12 mouse cellular contexts compared by ENCODE assay signal in the genomic region with DNA sequence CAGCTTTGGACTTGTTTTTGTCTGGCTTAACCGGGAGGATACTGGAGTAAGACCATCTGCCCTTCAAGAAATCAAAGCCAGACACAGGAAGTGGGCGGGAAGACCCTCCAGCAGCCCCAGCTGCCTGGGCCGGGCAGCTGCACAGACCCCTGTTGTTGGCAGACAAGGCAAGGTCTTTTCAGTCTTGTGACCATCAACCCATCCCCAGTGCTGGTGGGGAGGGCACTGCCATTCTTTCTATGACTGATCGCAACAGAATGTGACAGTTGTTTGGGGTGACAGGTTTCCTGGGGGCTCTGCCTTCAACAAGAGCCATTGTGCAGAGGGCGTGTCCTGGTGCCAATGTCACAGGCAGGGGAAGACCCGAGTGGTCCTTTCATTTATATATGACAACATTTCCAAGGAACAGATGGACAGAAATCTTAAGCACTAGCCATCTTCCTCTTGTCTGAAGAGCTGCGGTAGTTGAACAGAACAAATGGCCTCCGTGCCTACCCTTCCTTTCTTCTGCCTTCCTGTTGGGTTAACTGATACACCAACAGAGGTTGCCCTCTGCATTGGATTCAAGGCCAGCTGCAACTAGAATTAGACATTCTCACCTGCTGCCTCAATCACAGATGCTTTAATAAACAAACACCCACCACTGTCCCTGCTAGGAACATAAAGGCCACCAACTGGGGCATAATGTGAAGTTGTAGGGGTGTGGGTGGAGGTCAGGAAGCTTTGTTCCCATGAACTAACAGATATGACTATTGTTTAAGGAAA.
DNase-seq lines count a peak whose midpoint lies in the region; ATAC-seq and TF ChIP-seq lines count a peak whose summit lies in the region.
"Had no signal": no experiment of that assay in that cellular context is flagged by ENCODE, and none has a peak within 500 bp of the region (broad histone marks: within the 10 kb centered on the region; RNA-seq: fewer than 3 reads in every experiment).

No protein-coding gene starts in this region.

- TF ChIP-seq CTCF in intestine, postnatal 0 days (IDR thresholded peaks at IDR 0.05; ENCODE audit: low read depth) = no peak
- TF ChIP-seq CTCF in brain, embryonic 14.5 days (IDR thresholded peaks at IDR 0.05; ENCODE audit: borderline replicate concordance, extremely low read depth, insufficient read depth, insufficient read length) = no peak

- no peak overlapping the region for H3K27ac ChIP-seq in intestine, embryonic 14.5 days (ENCODE audit: low read depth)
- no peak overlapping the region for H3K27ac ChIP-seq in intestine, postnatal 0 days (ENCODE audit: low read depth, low read length)
- no peak overlapping the region for H3K27ac ChIP-seq in hindbrain, embryonic 14.5 days
- no peak overlapping the region for H3K27ac ChIP-seq in midbrain, embryonic 15.5 days
- H3K27ac ChIP-seq: midbrain, embryonic 12.5 days had no signal

- no peaks in the 10 kb centered on the region for H3K36me3 ChIP-seq in intestine, embryonic 14.5 days (ENCODE audit: control insufficient read depth, insufficient read depth, low read length)
- no peaks in the 10 kb centered on the region for H3K36me3 ChIP-seq in intestine, postnatal 0 days (ENCODE audit: control insufficient read depth, insufficient read depth)
- no peaks in the 10 kb centered on the region for H3K36me3 ChIP-seq in hindbrain, embryonic 14.5 days (replicated peaks; ENCODE audit: control insufficient read depth, insufficient read depth)
- no peaks in the 10 kb centered on the region for H3K36me3 ChIP-seq in midbrain, embryonic 15.5 days (replicated peaks)
- H3K36me3 ChIP-seq: midbrain, embryonic 12.5 days had no signal

- no peaks in the 10 kb centered on the region for H3K9me3 ChIP-seq in intestine, embryonic 14.5 days (ENCODE audit: control insufficient read depth, low read length)
- H3K9me3 ChIP-seq in intestine, postnatal 0 days (ENCODE audit: control insufficient read depth) = no peaks in the 10 kb centered on the region
- H3K9me3 ChIP-seq in hindbrain, embryonic 14.5 days (ENCODE audit: control insufficient read depth, low read length) = no peaks in the 10 kb centered on the region
- H3K9me3 ChIP-seq in midbrain, embryonic 15.5 days = no peaks in the 10 kb centered on the region
- H3K9me3 ChIP-seq: midbrain, embryonic 12.5 days had no signal

- no peak for DNase-seq in intestine, embryonic 14.5 days (ENCODE audit: low spot score)
- peak; percentile 55 for DNase-seq in brain, embryonic 14.5 days (ENCODE audit: low read depth)
- no peak for DNase-seq in hindbrain, embryonic 14.5 days (ENCODE audit: low spot score)
- no peak for DNase-seq in thymus, postnatal 0 days (ENCODE audit: low spot score)
- DNase-seq in ovary, postnatal 36 days (ENCODE audit: low spot score) = no peak
- no peak for DNase-seq in thymus, postnatal 14 days
- DNase-seq: cerebellum, adult 8-10 months; heart, postnatal 10 days had no signal

- no peak overlapping the region for H3K9ac ChIP-seq in intestine, embryonic 14.5 days (ENCODE audit: low read length)
- H3K9ac ChIP-seq in intestine, postnatal 0 days (ENCODE audit: low read depth, low read length) = no peak overlapping the region
- no peak overlapping the region for H3K9ac ChIP-seq in hindbrain, embryonic 14.5 days
- no peak overlapping the region for H3K9ac ChIP-seq in midbrain, embryonic 15.5 days
- H3K9ac ChIP-seq: midbrain, embryonic 12.5 days had no signal

- no peak overlapping the region for H3K4me3 ChIP-seq in intestine, embryonic 14.5 days (ENCODE audit: low read depth, low read length)
- H3K4me3 ChIP-seq in intestine, postnatal 0 days (ENCODE audit: low read depth, low read length) = no peak overlapping the region
- no peak overlapping the region for H3K4me3 ChIP-seq in hindbrain, embryonic 14.5 days (replicated peaks; ENCODE audit: low read length)
- H3K4me3 ChIP-seq in midbrain, embryonic 15.5 days = no peak overlapping the region
- H3K4me3 ChIP-seq: midbrain, embryonic 12.5 days had no signal

- no peak for TF ChIP-seq POLR2A in brain, embryonic 14.5 days (IDR thresholded peaks at IDR 0.05; ENCODE audit: borderline replicate concordance, extremely low read depth, insufficient read depth, insufficient read length, poor library complexity, severe bottlenecking)

- no peaks in the 10 kb centered on the region for H3K27me3 ChIP-seq in intestine, embryonic 14.5 days (replicated peaks; ENCODE audit: control insufficient read depth, insufficient read depth, low read length)
- H3K27me3 ChIP-seq in intestine, postnatal 0 days (replicated peaks; ENCODE audit: control insufficient read depth, insufficient read depth, low read length) = no peaks in the 10 kb centered on the region
- H3K27me3 ChIP-seq in hindbrain, embryonic 14.5 days (ENCODE audit: control insufficient read depth, insufficient read depth, low read length) = no peaks in the 10 kb centered on the region
- H3K27me3 ChIP-seq in midbrain, embryonic 15.5 days (replicated peaks) = no peaks in the 10 kb centered on the region
- H3K27me3 ChIP-seq: midbrain, embryonic 12.5 days had no signal

- no peak overlapping the region for H3K4me2 ChIP-seq in intestine, embryonic 14.5 days (ENCODE audit: low read length)
- H3K4me2 ChIP-seq in intestine, postnatal 0 days (replicated peaks; ENCODE audit: low read depth) = no peak overlapping the region
- no peak overlapping the region for H3K4me2 ChIP-seq in hindbrain, embryonic 14.5 days (replicated peaks)
- no peak overlapping the region for H3K4me2 ChIP-seq in midbrain, embryonic 15.5 days
- H3K4me2 ChIP-seq: liver, embryonic 11.5 days; midbrain, embryonic 12.5 days had no signal

- WGBS in intestine, embryonic 14.5 days = 65% methylated on average over 8 of the region's 8 CpGs
- WGBS in intestine, postnatal 0 days = 78% methylated on average over 8 of the region's 8 CpGs
- WGBS in hindbrain, embryonic 14.5 days = 40% methylated on average over 8 of the region's 8 CpGs
- WGBS in midbrain, embryonic 15.5 days = 57% methylated on average over 8 of the region's 8 CpGs

- ATAC-seq in intestine, embryonic 14.5 days (replicated peaks; ENCODE audit: low FRiP score, low TSS enrichment, low read depth) = peak; percentile 76
- no peak for ATAC-seq in intestine, postnatal 0 days
- peak; percentile 63; the same call in 1 of the 2 replicates for ATAC-seq in hindbrain, embryonic 14.5 days (ENCODE audit: low FRiP score)
- 0 out of 2 replicates have a peak, but pooled peaks have one; percentile 54 for ATAC-seq in midbrain, embryonic 15.5 days (replicated peaks)

- H3K4me1 ChIP-seq in intestine, embryonic 14.5 days (replicated peaks; ENCODE audit: control insufficient read depth, insufficient read depth, low read length) = no peaks in the 10 kb centered on the region
- no peaks in the 10 kb centered on the region for H3K4me1 ChIP-seq in intestine, postnatal 0 days (replicated peaks; ENCODE audit: control insufficient read depth, insufficient read depth, low read length)
- H3K4me1 ChIP-seq in hindbrain, embryonic 14.5 days (replicated peaks; ENCODE audit: control insufficient read depth, insufficient read depth, low read length) = no peaks in the 10 kb centered on the region
- H3K4me1 ChIP-seq in midbrain, embryonic 15.5 days = 0 out of 2 replicates have a peak, but pooled peaks cover 3% of the 10 kb centered on the region
